Mouse (Mus musculus) inflammation-experienced regulatory T-cells, adult 16 weeks (primary cell): ENCODE results near the gene Slc1a4. TPM values are rescaled to one million over a fixed set of nuclear protein-coding genes. Genes with fewer than 3 reads are reported as not detected.

Source experiments
- polyA plus RNA-seq: library from polyadenylated mRNA; unstranded; fragments of 100-300 nt; shearing (Covaris generic); gene quantifications from one replicate; pipeline ENCODE4 v1.2.1, GENCODE M21; 2017

Slc1a4 gene
- polyA plus RNA-seq: 0.79 TPM

DNA sequence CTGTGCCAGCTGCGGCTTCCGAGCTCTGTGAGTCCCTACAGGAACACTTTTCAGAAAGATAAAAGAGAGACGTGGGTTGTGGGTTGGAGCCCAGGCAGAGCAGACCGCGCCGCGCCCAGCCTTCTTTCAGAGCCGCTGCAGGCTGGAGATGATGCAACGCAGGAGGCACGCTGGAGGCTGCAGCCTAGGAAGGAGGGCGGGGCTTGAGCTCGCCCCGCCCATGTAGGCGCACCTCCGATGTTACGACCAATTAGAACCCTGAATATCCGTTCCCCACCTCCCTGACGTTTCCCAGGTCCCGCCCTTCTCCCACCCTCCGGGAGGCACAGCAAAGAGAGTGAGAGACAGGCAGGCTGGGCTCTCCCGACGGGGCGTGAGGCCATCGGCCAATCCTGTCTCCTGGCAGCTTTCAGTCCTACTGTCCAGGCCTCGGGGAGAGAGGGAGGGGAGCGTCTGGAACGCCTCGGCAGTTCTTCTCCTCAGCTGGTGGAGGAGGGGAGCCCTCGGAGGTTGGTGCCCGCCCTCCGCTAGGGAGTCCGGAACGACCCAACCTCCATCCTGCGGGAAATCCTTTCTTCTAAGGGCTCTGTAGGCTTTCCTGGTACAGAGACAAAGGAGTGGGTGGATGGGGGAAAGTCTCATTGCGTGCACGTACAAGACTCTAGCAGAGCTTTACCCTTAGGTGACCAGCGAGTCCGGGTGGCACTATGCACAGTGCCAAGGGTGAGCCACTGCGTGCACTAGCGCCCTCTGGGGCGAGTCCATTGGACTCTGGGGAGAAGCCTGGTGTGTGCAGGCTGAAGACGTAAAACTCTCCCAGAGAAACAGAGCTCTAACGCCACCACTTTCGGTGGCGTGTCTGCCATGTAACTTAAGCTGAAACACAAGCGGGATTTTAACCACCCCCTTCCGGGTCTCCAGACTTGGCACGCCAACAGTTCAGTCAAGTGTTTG, at the start of gene Slc1a4:
Gene Slc1a4 (minus strand): TSS at position 153 of the 954 bp plus-strand sequence.

Other genes with a start within 250 kb of the Slc1a4 start
- 197 TPM for gene Actr2, start 219.8 kb downstream of the Slc1a4 start, polyA plus RNA-seq
- gene Rab1a, start 131.3 kb downstream of the Slc1a4 start, polyA plus RNA-seq: 157 TPM
- gene Cep68, start 83.3 kb downstream of the Slc1a4 start, polyA plus RNA-seq: 35.6 TPM
- 30.0 TPM for gene Sertad2, start 210.5 kb upstream of the Slc1a4 start, polyA plus RNA-seq